Mouse (Mus musculus) erythroblast, embryonic 14.5 days (primary cell): ENCODE measurements around the gene Majin.

Source experiments
- GATA1 ChIP-seq: IDR thresholded peaks from 2 replicates; pipeline ENCODE4 v1.6.1; 2012; ENCODE audit warnings: low read length, inconsistent platforms, mixed read lengths
- TAL1 ChIP-seq: IDR thresholded peaks from 3 replicates; pipeline ENCODE4 v1.6.1; 2012; ENCODE audit warnings: low read length, inconsistent platforms, mixed read lengths

DNA sequence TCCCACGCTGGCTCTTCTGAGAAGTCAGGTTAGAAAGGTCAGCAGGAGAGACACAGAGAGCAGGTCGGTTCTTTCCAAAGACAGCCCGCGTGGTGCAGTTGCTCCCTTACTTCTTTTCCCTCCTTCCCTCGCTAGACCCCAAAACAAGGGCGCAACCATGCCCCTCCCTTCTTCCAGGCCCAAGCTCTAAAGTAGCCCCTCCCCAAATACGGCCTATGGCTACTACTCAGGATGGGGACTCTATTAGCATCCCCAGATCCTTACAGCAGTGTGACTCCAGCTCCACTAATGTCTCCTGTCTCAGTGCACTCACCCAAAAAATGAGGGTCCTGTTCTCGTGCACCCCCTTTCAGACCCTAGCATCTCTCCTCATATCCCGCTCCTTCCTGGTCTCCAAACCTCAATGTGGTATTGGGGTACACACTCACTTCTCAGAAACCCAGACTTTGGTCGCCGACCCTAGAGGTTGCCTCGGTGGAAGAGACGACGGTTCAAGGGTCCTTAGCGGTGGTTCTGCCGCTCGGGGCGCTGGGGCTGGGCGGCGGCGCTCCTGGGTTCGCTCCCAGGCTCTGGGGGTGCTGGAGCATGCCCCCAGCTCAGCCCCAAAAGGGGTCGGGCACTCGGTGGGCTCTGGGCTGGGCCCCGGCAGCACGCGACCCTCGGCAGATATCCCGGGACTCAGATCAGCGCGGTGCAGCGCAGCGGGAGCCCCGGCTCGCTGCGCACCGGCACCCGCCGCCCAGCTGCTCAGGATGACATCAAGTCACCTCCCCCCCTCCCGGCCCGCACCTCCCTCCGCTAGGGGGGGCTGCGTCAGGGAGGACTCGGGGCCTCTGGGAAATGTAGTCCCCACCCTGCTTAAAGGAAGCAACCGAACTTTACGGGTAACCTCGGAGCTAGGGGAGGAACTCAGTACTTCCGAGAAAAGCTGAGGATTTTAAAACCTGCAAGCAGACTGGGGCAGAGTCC lies 51.2 kb downstream of the Majin start, which contains the start of gene Ppp2r5b:
- TF ChIP-seq TAL1 (no peak), GATA1 (no peak)
